19 mouse cellular contexts compared by ENCODE assay signal in genomic region chr2:34193870-34194820, GRCm38 (mm10).
DNase-seq lines count a peak whose midpoint lies in the region; ATAC-seq and TF ChIP-seq lines count a peak whose summit lies in the region.
"Had no signal": no experiment of that assay in that cellular context is flagged by ENCODE, and none has a peak within 500 bp of the region (broad histone marks: within the 10 kb centered on the region; RNA-seq: fewer than 3 reads in every experiment).

No protein-coding gene starts in this region.

- no peak for TF ChIP-seq CTCF in lung, embryonic 14.5 days (IDR thresholded peaks at IDR 0.05; ENCODE audit: low read depth)

- no peak overlapping the region for H3K9ac ChIP-seq in heart, embryonic 12.5 days
- no peak overlapping the region for H3K9ac ChIP-seq in lung, embryonic 14.5 days
- H3K9ac ChIP-seq in forebrain, embryonic 14.5 days (ENCODE audit: low read length), result no peak overlapping the region
- H3K9ac ChIP-seq: embryonic facial prominence, embryonic 13.5 days; liver, embryonic 15.5 days had no signal

- peak; percentile 69 for DNase-seq in heart, adult 11 months
- DNase-seq in lung, embryonic 14.5 days, result peak; percentile 19
- DNase-seq in lung, postnatal 10 days, result no peak
- peak; percentile 80 for DNase-seq in forebrain, embryonic 14.5 days (ENCODE audit: low spot score)
- DNase-seq in lung, postnatal 36 days, result peak; percentile 17
- no peak for DNase-seq in gastrocnemius, postnatal 36 days
- no peak for DNase-seq in spleen, adult 18-20 months
- DNase-seq: adrenal gland, postnatal 10 days; gastrocnemius, adult 2 months; heart, adult 2 months; kidney, adult 9 months; kidney, postnatal 36 days; thymus, postnatal 14 days had no signal

- H3K4me2 ChIP-seq in heart, embryonic 12.5 days, result no peak overlapping the region
- H3K4me2 ChIP-seq in lung, embryonic 14.5 days, result no peak overlapping the region
- H3K4me2 ChIP-seq in forebrain, embryonic 14.5 days (ENCODE audit: low read length), result no peak overlapping the region
- H3K4me2 ChIP-seq: embryonic facial prominence, embryonic 13.5 days; liver, embryonic 15.5 days had no signal

- H3K4me3 ChIP-seq in heart, embryonic 12.5 days, result no peak overlapping the region
- no peak overlapping the region for H3K4me3 ChIP-seq in lung, embryonic 14.5 days (ENCODE audit: low read depth, low read length)
- no peak overlapping the region for H3K4me3 ChIP-seq in forebrain, embryonic 14.5 days (ENCODE audit: low read depth, low read length)
- H3K4me3 ChIP-seq: embryonic facial prominence, embryonic 13.5 days; gastrocnemius, adult 2 months; heart, adult 2 months; liver, embryonic 15.5 days; megakaryocyte, embryonic 14.5 days had no signal

- intact Hi-C loops in gastrocnemius, postnatal 36 days (cut with DNase I), result no loop called here

- peaks cover 6% of the 10 kb centered on the region; the same call in 1 of the 2 replicates for H3K36me3 ChIP-seq in heart, embryonic 12.5 days
- H3K36me3 ChIP-seq in lung, embryonic 14.5 days (ENCODE audit: insufficient read depth), result no peaks in the 10 kb centered on the region
- H3K36me3 ChIP-seq in forebrain, embryonic 14.5 days (ENCODE audit: control insufficient read depth, insufficient read depth, low read length), result no peaks in the 10 kb centered on the region
- H3K36me3 ChIP-seq: embryonic facial prominence, embryonic 13.5 days; liver, embryonic 15.5 days had no signal

- 61% methylated on average over 8 of the region's 8 CpGs for WGBS in heart, embryonic 12.5 days
- WGBS in lung, embryonic 14.5 days, result 62% methylated on average over 8 of the region's 8 CpGs
- 13% methylated on average over 8 of the region's 8 CpGs for WGBS in forebrain, embryonic 14.5 days

- no peaks in the 10 kb centered on the region for H3K27me3 ChIP-seq in heart, embryonic 12.5 days (replicated peaks)
- no peaks in the 10 kb centered on the region for H3K27me3 ChIP-seq in lung, embryonic 14.5 days (ENCODE audit: insufficient read depth, low read length)
- H3K27me3 ChIP-seq in forebrain, embryonic 14.5 days (replicated peaks; ENCODE audit: control insufficient read depth, insufficient read depth, low read length), result no peaks in the 10 kb centered on the region
- H3K27me3 ChIP-seq: CH12.LX; embryonic facial prominence, embryonic 13.5 days; liver, embryonic 15.5 days; megakaryocyte, embryonic 14.5 days had no signal

- ATAC-seq in heart, embryonic 12.5 days (ENCODE audit: insufficient number of reproducible peaks, low FRiP score), result no peak
- ATAC-seq in lung, embryonic 14.5 days (ENCODE audit: insufficient read depth), result no peak
- ATAC-seq in forebrain, embryonic 14.5 days, result peak; percentile 82
- ATAC-seq: inflammation-experienced regulatory T-cells, adult 6 months had no signal

- H3K4me1 ChIP-seq in heart, embryonic 12.5 days (replicated peaks), result peaks cover 18% of the 10 kb centered on the region
- no peaks in the 10 kb centered on the region for H3K4me1 ChIP-seq in lung, embryonic 14.5 days (ENCODE audit: insufficient read depth)
- peaks cover 21% of the 10 kb centered on the region for H3K4me1 ChIP-seq in forebrain, embryonic 14.5 days (ENCODE audit: control insufficient read depth, insufficient read depth, low read length)
- H3K4me1 ChIP-seq: liver, embryonic 15.5 days; megakaryocyte, embryonic 14.5 days had no signal

- H3K9me3 ChIP-seq in heart, embryonic 12.5 days (replicated peaks), result no peaks in the 10 kb centered on the region
- no peaks in the 10 kb centered on the region for H3K9me3 ChIP-seq in lung, embryonic 14.5 days (ENCODE audit: low read depth, low read length)
- H3K9me3 ChIP-seq in forebrain, embryonic 14.5 days (replicated peaks; ENCODE audit: control insufficient read depth, low read length), result no peaks in the 10 kb centered on the region
- H3K9me3 ChIP-seq: embryonic facial prominence, embryonic 13.5 days; liver, embryonic 15.5 days; megakaryocyte, embryonic 14.5 days had no signal

- H3K27ac ChIP-seq in heart, embryonic 12.5 days (ENCODE audit: poor library complexity, severe bottlenecking), result no peak overlapping the region
- no peak overlapping the region; the same call in 1 of the 2 replicates for H3K27ac ChIP-seq in lung, embryonic 14.5 days (ENCODE audit: low read depth)
- peak overlapping the region; percentile 52; the same call in 1 of the 2 replicates for H3K27ac ChIP-seq in forebrain, embryonic 14.5 days (ENCODE audit: low read depth, low read length)
- H3K27ac ChIP-seq: gastrocnemius, adult 2 months; heart, adult 2 months; liver, embryonic 15.5 days had no signal

Comparison
In these comparisons a context has a peak if more than half of its experiments do, and no peak if none do; other contexts are left out.
1. DNase-seq: peak in heart, adult 11 months (single experiment), lung, embryonic 14.5 days (single experiment), forebrain, embryonic 14.5 days (single experiment) and lung, postnatal 36 days (single experiment); none in lung, postnatal 10 days (single experiment), gastrocnemius, postnatal 36 days (0 of 2) and spleen, adult 18-20 months (0 of 2).